Mouse (Mus musculus) thymus, adult 2 months (tissue): ENCODE results near the gene Pi4ka.

Experiments used
- CTCF ChIP-seq: fragments of 200-500 bp; IDR thresholded peaks from 2 replicates; pipeline ENCODE4 v1.5.1; 2012; ENCODE audit warnings: mild to moderate bottlenecking, control low read depth, low read length, moderate library complexity, borderline replicate concordance; ENCODE audit not compliant: control insufficient read depth, poor library complexity, insufficient read depth; ENCODE audit errors: extremely low read depth
- POLR2A ChIP-seq: fragments of 200-500 bp; IDR thresholded peaks from 2 replicates; pipeline ENCODE4 v1.6.1; 2012; ENCODE audit warnings: mild to moderate bottlenecking, low read length, control low read depth, moderate library complexity; ENCODE audit not compliant: control insufficient read depth, poor library complexity, insufficient read depth; ENCODE audit errors: extremely low read depth

- TF ChIP-seq POLR2A (no peak), CTCF (no peak)
Measured at GRCm38 (mm10) chr16:17252841-17253240, 153.3 kb downstream of the Pi4ka start.
